Mouse (Mus musculus): ENCODE measurements around the gene Syne1. TPM values are rescaled to one million over a fixed set of nuclear protein-coding genes. Genes with fewer than 3 reads are reported as not detected.

Gene Syne1
- polyA plus RNA-seq, 1 experiment from 2014 or later = 4.4 TPM

- no peak overlapping the region for H3K4me2 ChIP-seq
- no peak overlapping the region for H3K27ac ChIP-seq
- no peaks in the 10 kb centered on the region for H3K4me1 ChIP-seq
- H3K9ac ChIP-seq = no peak overlapping the region
- no peak for ATAC-seq
- H3K36me3 ChIP-seq = no peaks in the 10 kb centered on the region
- H3K9me3 ChIP-seq (replicated peaks) = no peaks in the 10 kb centered on the region
- H3K27me3 ChIP-seq (replicated peaks) = no peaks in the 10 kb centered on the region
- 58% methylated on average over 6 of the region's 6 CpGs for WGBS (ENCODE audit: insufficient replicate concordance)
- no peak overlapping the region for H3K4me3 ChIP-seq
Measured at GRCm38 (mm10) chr10:5384131-5384776, 167.0 kb downstream of the Syne1 start.

- 78% methylated on average over 4 of the region's 4 CpGs for WGBS (ENCODE audit: insufficient replicate concordance)
- no peaks in the 10 kb centered on the region for H3K36me3 ChIP-seq
- ATAC-seq = no peak
- no peak overlapping the region for H3K27ac ChIP-seq
- H3K9me3 ChIP-seq (replicated peaks) = no peaks in the 10 kb centered on the region
- H3K4me1 ChIP-seq = no peaks in the 10 kb centered on the region
- no peak overlapping the region for H3K9ac ChIP-seq
- H3K4me2 ChIP-seq = no peak overlapping the region
- H3K4me3 ChIP-seq = no peak overlapping the region
- no peaks in the 10 kb centered on the region for H3K27me3 ChIP-seq (replicated peaks)
Measured at GRCm38 (mm10) chr10:5381536-5381935, 169.7 kb downstream of the Syne1 start.

GRCm38 (mm10) chr10:5378969-5379368, 172.3 kb downstream of the Syne1 start:
- Histone ChIP-seq H3K36me3 (no peaks in the 10 kb centered on the region), H3K27me3 (replicated peaks) (no peaks in the 10 kb centered on the region), H3K27ac (no peak overlapping the region), H3K9me3 (replicated peaks) (no peaks in the 10 kb centered on the region), H3K4me1 (no peaks in the 10 kb centered on the region), H3K4me3 (no peak overlapping the region), H3K4me2 (no peak overlapping the region), H3K9ac (no peak overlapping the region)
- no peak for ATAC-seq
- 41% methylated on average over 2 of the region's 2 CpGs for WGBS (ENCODE audit: insufficient replicate concordance)

- Histone ChIP-seq H3K36me3 (no peaks in the 10 kb centered on the region), H3K27ac (no peak overlapping the region), H3K4me3 (no peak overlapping the region), H3K9me3 (replicated peaks) (no peaks in the 10 kb centered on the region), H3K27me3 (replicated peaks) (no peaks in the 10 kb centered on the region), H3K4me2 (no peak overlapping the region), H3K9ac (no peak overlapping the region), H3K4me1 (no peaks in the 10 kb centered on the region)
- ATAC-seq = no peak
- 69% methylated on average over 4 of the region's 4 CpGs for WGBS (ENCODE audit: insufficient replicate concordance)
Measured at GRCm38 (mm10) chr10:5369599-5369998, 181.7 kb downstream of the Syne1 start.

- 67% methylated on average over 6 of the region's 6 CpGs for WGBS (ENCODE audit: insufficient replicate concordance)
- H3K9ac ChIP-seq = no peak overlapping the region
- no peak overlapping the region for H3K4me2 ChIP-seq
- no peak overlapping the region for H3K4me3 ChIP-seq
- no peaks in the 10 kb centered on the region for H3K4me1 ChIP-seq
- no peak overlapping the region for H3K27ac ChIP-seq
- H3K36me3 ChIP-seq = no peaks in the 10 kb centered on the region
- H3K9me3 ChIP-seq (replicated peaks) = no peaks in the 10 kb centered on the region
- H3K27me3 ChIP-seq (replicated peaks) = no peaks in the 10 kb centered on the region
- no peak for ATAC-seq
Measured at GRCm38 (mm10) chr10:5368266-5368665, 183.0 kb downstream of the Syne1 start.

- no peak overlapping the region for H3K4me3 ChIP-seq
- no peak overlapping the region for H3K9ac ChIP-seq
- no peaks in the 10 kb centered on the region for H3K9me3 ChIP-seq (replicated peaks)
- no peaks in the 10 kb centered on the region for H3K4me1 ChIP-seq
- H3K27ac ChIP-seq = no peak overlapping the region
- ATAC-seq = no peak
- H3K4me2 ChIP-seq = no peak overlapping the region
- 62% methylated on average over 12 of the region's 12 CpGs for WGBS (ENCODE audit: insufficient replicate concordance)
- H3K27me3 ChIP-seq (replicated peaks) = no peaks in the 10 kb centered on the region
- H3K36me3 ChIP-seq = no peaks in the 10 kb centered on the region
Measured at GRCm38 (mm10) chr10:5367465-5368011, 183.7 kb downstream of the Syne1 start.

GRCm38 (mm10) chr10:5360560-5360959, 190.7 kb downstream of the Syne1 start:
- WGBS (ENCODE audit: insufficient replicate concordance) = 65% methylated on average over 7 of the region's 7 CpGs
- Histone ChIP-seq H3K36me3 (no peaks in the 10 kb centered on the region), H3K4me3 (no peak overlapping the region), H3K27ac (no peak overlapping the region), H3K4me2 (no peak overlapping the region), H3K27me3 (replicated peaks) (no peaks in the 10 kb centered on the region), H3K9me3 (replicated peaks) (no peaks in the 10 kb centered on the region), H3K4me1 (no peaks in the 10 kb centered on the region), H3K9ac (no peak overlapping the region)
- no peak for ATAC-seq

- no peak overlapping the region for H3K4me3 ChIP-seq
- no peak overlapping the region for H3K9ac ChIP-seq
- H3K4me2 ChIP-seq = no peak overlapping the region
- ATAC-seq = no peak
- H3K9me3 ChIP-seq (replicated peaks) = no peaks in the 10 kb centered on the region
- H3K27me3 ChIP-seq (replicated peaks) = no peaks in the 10 kb centered on the region
- no peaks in the 10 kb centered on the region for H3K36me3 ChIP-seq
- no peak overlapping the region for H3K27ac ChIP-seq
- 66% methylated on average over 5 of the region's 5 CpGs for WGBS (ENCODE audit: insufficient replicate concordance)
- H3K4me1 ChIP-seq = no peaks in the 10 kb centered on the region
Measured at GRCm38 (mm10) chr10:5356614-5357013, 194.7 kb downstream of the Syne1 start.

- Histone ChIP-seq H3K4me1 (no peaks in the 10 kb centered on the region), H3K36me3 (no peaks in the 10 kb centered on the region), H3K4me3 (no peak overlapping the region), H3K27me3 (replicated peaks) (no peaks in the 10 kb centered on the region), H3K27ac (no peak overlapping the region), H3K4me2 (no peak overlapping the region), H3K9ac (no peak overlapping the region), H3K9me3 (replicated peaks) (no peaks in the 10 kb centered on the region)
- no peak for ATAC-seq
- WGBS (ENCODE audit: insufficient replicate concordance) = 65% methylated on average over 1 of the region's 1 CpGs
Measured at GRCm38 (mm10) chr10:5353390-5353789, 197.9 kb downstream of the Syne1 start.

GRCm38 (mm10) chr10:5346911-5347310, 204.4 kb downstream of the Syne1 start:
- WGBS (ENCODE audit: insufficient replicate concordance) = 43% methylated on average over 1 of the region's 1 CpGs

GRCm38 (mm10) chr10:5343211-5343610, 208.1 kb downstream of the Syne1 start:
- no peak overlapping the region for H3K27ac ChIP-seq
- no peaks in the 10 kb centered on the region for H3K9me3 ChIP-seq (replicated peaks)
- H3K27me3 ChIP-seq (replicated peaks) = no peaks in the 10 kb centered on the region
- H3K36me3 ChIP-seq = no peaks in the 10 kb centered on the region
- no peak overlapping the region for H3K9ac ChIP-seq
- no peaks in the 10 kb centered on the region for H3K4me1 ChIP-seq
- no peak overlapping the region for H3K4me2 ChIP-seq
- 66% methylated on average over 4 of the region's 4 CpGs for WGBS (ENCODE audit: insufficient replicate concordance)
- no peak for ATAC-seq
- no peak overlapping the region for H3K4me3 ChIP-seq

More at GRCm38 (mm10) chr10:5346911-5347310, 204.4 kb downstream of the Syne1 start:
- Histone ChIP-seq H3K4me1 (no peaks in the 10 kb centered on the region), H3K36me3 (no peaks in the 10 kb centered on the region), H3K9ac (no peak overlapping the region), H3K4me2 (no peak overlapping the region), H3K27me3 (replicated peaks) (no peaks in the 10 kb centered on the region), H3K4me3 (no peak overlapping the region), H3K27ac (no peak overlapping the region), H3K9me3 (replicated peaks) (no peaks in the 10 kb centered on the region)
- no peak for ATAC-seq

- no peaks in the 10 kb centered on the region for H3K36me3 ChIP-seq
- no peak overlapping the region for H3K27ac ChIP-seq
- no peak overlapping the region for H3K4me2 ChIP-seq
- no peak overlapping the region for H3K4me3 ChIP-seq
- H3K4me1 ChIP-seq = no peaks in the 10 kb centered on the region
- H3K27me3 ChIP-seq (replicated peaks) = no peaks in the 10 kb centered on the region
- no peak overlapping the region for H3K9ac ChIP-seq
- no peak for ATAC-seq
- H3K9me3 ChIP-seq (replicated peaks) = no peaks in the 10 kb centered on the region
Measured at GRCm38 (mm10) chr10:5336394-5336793, 214.9 kb downstream of the Syne1 start.

- WGBS (ENCODE audit: insufficient replicate concordance) = 67% methylated on average over 5 of the region's 5 CpGs
Measured at GRCm38 (mm10) chr10:5332801-5333200, 218.5 kb downstream of the Syne1 start.

More at GRCm38 (mm10) chr10:5332801-5333200, 218.5 kb downstream of the Syne1 start:
- Histone ChIP-seq H3K4me1 (no peaks in the 10 kb centered on the region), H3K27me3 (replicated peaks) (no peaks in the 10 kb centered on the region), H3K9ac (no peak overlapping the region), H3K27ac (no peak overlapping the region), H3K4me3 (no peak overlapping the region), H3K36me3 (no peaks in the 10 kb centered on the region), H3K9me3 (replicated peaks) (no peaks in the 10 kb centered on the region), H3K4me2 (no peak overlapping the region)
- ATAC-seq = no peak

Data from liver, embryonic 12.5 days (tissue).